Mouse (Mus musculus): ENCODE measurements around the gene C77080.

- TF ChIP-seq CTCF (IDR thresholded peaks at IDR 0.05; ENCODE audit: low read depth): no peak
- no peak for TF ChIP-seq EP300 (IDR thresholded peaks at IDR 0.05; ENCODE audit: low read depth)
These were observed 6.6 kb downstream of the C77080 start for GRCm38 (mm10) chr4:129254571-129254970.
